Mouse (Mus musculus) midbrain, embryonic 10.5 days (tissue): ENCODE results near the gene Inpp5d. TPM values are rescaled to one million over a fixed set of nuclear protein-coding genes. Genes with fewer than 3 reads are reported as not detected.

ENCODE experiments used
- DNase-seq: peaks from one replicate; pipeline ENCODE4 v3.0.0-alpha.2; 2017; ENCODE audit warnings: low spot score
- H3K27ac ChIP-seq: fragments of 300-500 bp; sonication (generic); replicated peaks from 2 replicates; pipeline ENCODE4 v1.5.1; 2016; ENCODE audit warnings: mild to moderate bottlenecking
- H3K27me3 ChIP-seq: fragments of 300-500 bp; sonication (generic); 2 replicates; pipeline ENCODE4 v1.6.1; 2016; ENCODE audit warnings: low read depth, mild to moderate bottlenecking; ENCODE audit not compliant: poor library complexity, severe bottlenecking
- H3K36me3 ChIP-seq: fragments of 300-500 bp; sonication (generic); 2 replicates; pipeline ENCODE4 v1.6.1; 2016; ENCODE audit warnings: mild to moderate bottlenecking, moderate library complexity
- H3K4me1 ChIP-seq: fragments of 300-500 bp; sonication (generic); 2 replicates; pipeline ENCODE4 v1.6.1; 2016
- H3K4me3 ChIP-seq: fragments of 300-500 bp; sonication (generic); 2 replicates; pipeline ENCODE4 v1.5.1; 2016; ENCODE audit warnings: mild to moderate bottlenecking, moderate library complexity
- H3K9me3 ChIP-seq: fragments of 300-500 bp; sonication (generic); replicated peaks from 2 replicates; pipeline ENCODE4 v1.6.1; 2016; ENCODE audit warnings: mild to moderate bottlenecking
- WGBS: fragments of 180-500 bp; shearing (Covaris S2); methylation state at CpG from one replicate; pipeline ENCODE4 v1.1.7; 2016; 5-methylcytosine and 5-hydroxymethylcytosine counted together
- polyA plus RNA-seq: library from polyadenylated mRNA; unstranded; fragments of >200 nt; fragmentation: Nextera tagmentation; extraction: Ambion mirVana; gene quantifications from 2 replicates; pipeline ENCODE4 v1.2.1, GENCODE M21; 2016

The Inpp5d gene
- 3.3 and 3.6 TPM in 2 replicates for polyA plus RNA-seq

GRCm38 (mm10) chr1:87620211-87620668 is at the start of gene Inpp5d:
Gene Inpp5d, plus strand, starts transcription at chr1:87620312.
- peak within 1 kb of the TSS; percentile 49; the same call in 1 of the 2 replicates for H3K27ac ChIP-seq
- WGBS, result 83% methylated on average over 12 of the region's 12 CpGs
- no peaks in the 10 kb centered on the region for H3K27me3 ChIP-seq
- H3K36me3 ChIP-seq, result no peaks in the 10 kb centered on the region
- no peak for DNase-seq
- H3K4me1 ChIP-seq, result no peaks in the 10 kb centered on the region
- no peaks in the 10 kb centered on the region for H3K9me3 ChIP-seq
- no peak within 1 kb of the TSS for H3K4me3 ChIP-seq

- no peaks in the 10 kb centered on the region for H3K4me1 ChIP-seq
- 79% methylated on average over 5 of the region's 5 CpGs for WGBS
- H3K27me3 ChIP-seq, result no peaks in the 10 kb centered on the region
- no peak overlapping the region for H3K27ac ChIP-seq
- H3K4me3 ChIP-seq, result no peak overlapping the region
- no peaks in the 10 kb centered on the region for H3K9me3 ChIP-seq
- H3K36me3 ChIP-seq, result no peaks in the 10 kb centered on the region
- DNase-seq, result no peak
Observed at GRCm38 (mm10) chr1:87573261-87573660, 46.9 kb upstream of the Inpp5d start.

- Histone ChIP-seq H3K4me1 (no peaks in the 10 kb centered on the region), H3K9me3 (no peaks in the 10 kb centered on the region), H3K27me3 (no peaks in the 10 kb centered on the region), H3K27ac (no peak within 1 kb of the TSS), H3K36me3 (no peaks in the 10 kb centered on the region), H3K4me3 (no peak within 1 kb of the TSS)
- no peak for DNase-seq
- WGBS, result 84% methylated on average over 6 of the region's 6 CpGs
Observed at GRCm38 (mm10) chr1:87573800-87574215, 46.3 kb upstream of the Inpp5d start, which contains the start of gene Ngef. Gene Ngef, minus strand, starts transcription at chr1:87573870.

- WGBS, result 86% methylated on average over 6 of the region's 6 CpGs
- DNase-seq, result no peak
Observed at GRCm38 (mm10) chr1:87574353-87574752, 45.8 kb upstream of the Inpp5d start.

GRCm38 (mm10) chr1:87574785-87575184 is 45.3 kb upstream of the Inpp5d start:
- DNase-seq, result no peak
- Histone ChIP-seq H3K36me3 (no peaks in the 10 kb centered on the region), H3K4me1 (peaks cover under 1% of the 10 kb centered on the region; the same call in 1 of the 2 replicates), H3K4me3 (no peak overlapping the region), H3K27ac (no peak overlapping the region), H3K9me3 (no peaks in the 10 kb centered on the region), H3K27me3 (peaks cover 6% of the 10 kb centered on the region; the same call in 1 of the 2 replicates)
- 82% methylated on average over 7 of the region's 7 CpGs for WGBS

More at GRCm38 (mm10) chr1:87574353-87574752, 45.8 kb upstream of the Inpp5d start:
- Histone ChIP-seq H3K27me3 (peaks cover 3% of the 10 kb centered on the region; the same call in 1 of the 2 replicates), H3K27ac (no peak overlapping the region), H3K4me3 (no peak overlapping the region), H3K9me3 (no peaks in the 10 kb centered on the region), H3K4me1 (no peaks in the 10 kb centered on the region), H3K36me3 (no peaks in the 10 kb centered on the region)

- WGBS, result 88% methylated on average over 6 of the region's 6 CpGs
- Histone ChIP-seq H3K27me3 (peaks cover 28% of the 10 kb centered on the region), H3K4me1 (peaks cover 29% of the 10 kb centered on the region)
Observed at GRCm38 (mm10) chr1:87578965-87579364, 41.1 kb upstream of the Inpp5d start.

GRCm38 (mm10) chr1:87580824-87581223 is 39.3 kb upstream of the Inpp5d start:
- Histone ChIP-seq H3K4me3 (no peak overlapping the region), H3K36me3 (no peaks in the 10 kb centered on the region), H3K27me3 (peaks cover 30% of the 10 kb centered on the region), H3K4me1 (peaks cover 29% of the 10 kb centered on the region), H3K27ac (peak overlapping the region; percentile 64), H3K9me3 (no peaks in the 10 kb centered on the region)
- peak; percentile 63 for DNase-seq
- 1% methylated on average over 3 of the region's 3 CpGs for WGBS

More at GRCm38 (mm10) chr1:87578965-87579364, 41.1 kb upstream of the Inpp5d start:
- no peaks in the 10 kb centered on the region for H3K9me3 ChIP-seq
- no peak for DNase-seq
- no peak overlapping the region for H3K27ac ChIP-seq
- H3K36me3 ChIP-seq, result no peaks in the 10 kb centered on the region
- no peak overlapping the region for H3K4me3 ChIP-seq

- WGBS, result 92% methylated on average over 7 of the region's 7 CpGs
- H3K36me3 ChIP-seq, result no peaks in the 10 kb centered on the region
- 0 out of 2 replicates have a peak, but pooled peaks cover under 1% of the 10 kb centered on the region for H3K27me3 ChIP-seq
- DNase-seq, result no peak
- no peak overlapping the region for H3K4me3 ChIP-seq
- no peaks in the 10 kb centered on the region for H3K9me3 ChIP-seq
- no peaks in the 10 kb centered on the region for H3K4me1 ChIP-seq
- H3K27ac ChIP-seq, result no peak overlapping the region
Observed at GRCm38 (mm10) chr1:87589162-87589561, 30.9 kb upstream of the Inpp5d start.

- no peak for DNase-seq
- Histone ChIP-seq H3K4me3 (no peak overlapping the region), H3K27me3 (no peaks in the 10 kb centered on the region), H3K27ac (no peak overlapping the region), H3K9me3 (no peaks in the 10 kb centered on the region), H3K4me1 (no peaks in the 10 kb centered on the region), H3K36me3 (no peaks in the 10 kb centered on the region)
- WGBS, result 92% methylated on average over 8 of the region's 8 CpGs
Observed at GRCm38 (mm10) chr1:87589980-87590379, 30.1 kb upstream of the Inpp5d start.

GRCm38 (mm10) chr1:87594261-87594660 is 25.9 kb upstream of the Inpp5d start:
- Histone ChIP-seq H3K27me3 (no peaks in the 10 kb centered on the region), H3K27ac (no peak overlapping the region), H3K4me3 (no peak overlapping the region), H3K36me3 (no peaks in the 10 kb centered on the region), H3K4me1 (no peaks in the 10 kb centered on the region), H3K9me3 (no peaks in the 10 kb centered on the region)
- WGBS, result 88% methylated on average over 3 of the region's 3 CpGs
- no peak for DNase-seq

GRCm38 (mm10) chr1:87594671-87595070 is 25.4 kb upstream of the Inpp5d start:
- Histone ChIP-seq H3K27me3 (no peaks in the 10 kb centered on the region), H3K4me1 (no peaks in the 10 kb centered on the region), H3K27ac (no peak overlapping the region), H3K4me3 (no peak overlapping the region), H3K36me3 (no peaks in the 10 kb centered on the region), H3K9me3 (no peaks in the 10 kb centered on the region)
- WGBS, result 91% methylated on average over 10 of the region's 10 CpGs
- DNase-seq, result no peak

- Histone ChIP-seq H3K4me1 (no peaks in the 10 kb centered on the region), H3K27ac (no peak overlapping the region), H3K36me3 (no peaks in the 10 kb centered on the region), H3K9me3 (no peaks in the 10 kb centered on the region), H3K27me3 (no peaks in the 10 kb centered on the region), H3K4me3 (no peak overlapping the region)
- WGBS, result 82% methylated on average over 7 of the region's 7 CpGs
- no peak for DNase-seq
Observed at GRCm38 (mm10) chr1:87600533-87600932, 19.6 kb upstream of the Inpp5d start.

- WGBS, result 73% methylated on average over 2 of the region's 2 CpGs
- no peaks in the 10 kb centered on the region for H3K27me3 ChIP-seq
Observed at GRCm38 (mm10) chr1:87601801-87602200, 18.3 kb upstream of the Inpp5d start.

More at GRCm38 (mm10) chr1:87601801-87602200, 18.3 kb upstream of the Inpp5d start:
- H3K4me3 ChIP-seq, result no peak overlapping the region
- H3K27ac ChIP-seq, result no peak overlapping the region
- H3K36me3 ChIP-seq, result no peaks in the 10 kb centered on the region
- no peaks in the 10 kb centered on the region for H3K4me1 ChIP-seq
- no peaks in the 10 kb centered on the region for H3K9me3 ChIP-seq
- no peak for DNase-seq
